Mouse (Mus musculus) limb, embryonic 14.5 days (tissue): ENCODE data around the gene Vps4b. TPM values are rescaled to one million over a fixed set of nuclear protein-coding genes. Genes with fewer than 3 reads are reported as not detected.
A peak's percentile ranks its signal among the peaks of the same experiment; 100 is the strongest.

ENCODE experiments used
- ATAC-seq: fragments of 200-750 bp; cut with Nextera tagmentation; 2 replicates; pipeline ENCODE4 v1.8.0; 2017; ENCODE audit warnings: low read depth, moderate number of reproducible peaks, moderate TSS enrichment; ENCODE audit not compliant: low FRiP score
- DNase-seq: peaks from one replicate; pipeline ENCODE4 v3.0.0-alpha.2; 2015; ENCODE audit warnings: low spot score
- H3K27ac ChIP-seq: fragments of 300-500 bp; sonication (generic); replicated peaks from 2 replicates; pipeline ENCODE4 v1.5.1; 2014; ENCODE audit warnings: low read depth, mild to moderate bottlenecking, low read length, moderate library complexity, mixed read lengths
- H3K27me3 ChIP-seq: fragments of 300-500 bp; sonication (generic); 2 replicates; pipeline ENCODE4 v1.6.1; 2014; ENCODE audit warnings: low read length, mixed read lengths; ENCODE audit not compliant: control insufficient read depth, insufficient read depth
- H3K36me3 ChIP-seq: fragments of 300-500 bp; sonication (generic); 2 replicates; pipeline ENCODE4 v1.6.1; 2014; ENCODE audit warnings: mild to moderate bottlenecking, low read length, moderate library complexity, mixed read lengths; ENCODE audit not compliant: control insufficient read depth, insufficient read depth
- H3K4me1 ChIP-seq: fragments of 300-500 bp; sonication (generic); 2 replicates; pipeline ENCODE4 v1.6.1; 2014; ENCODE audit warnings: antibody characterized with exemption, low read length, mixed read lengths; ENCODE audit not compliant: control insufficient read depth, insufficient read depth
- H3K4me2 ChIP-seq: fragments of 300-500 bp; sonication (generic); replicated peaks from 2 replicates; pipeline ENCODE4 v1.6.1; 2014; ENCODE audit warnings: low read depth, mild to moderate bottlenecking, low read length, moderate library complexity; ENCODE audit not compliant: severe bottlenecking
- H3K4me3 ChIP-seq: fragments of 300-500 bp; sonication (generic); replicated peaks from 2 replicates; pipeline ENCODE4 v1.5.1; 2014; ENCODE audit warnings: low read length
- H3K9ac ChIP-seq: fragments of 300-500 bp; sonication (generic); 2 replicates; pipeline ENCODE4 v1.6.1; 2014; ENCODE audit warnings: mild to moderate bottlenecking, low read depth, low read length, moderate library complexity; ENCODE audit not compliant: severe bottlenecking
- H3K9me3 ChIP-seq: fragments of 300-500 bp; sonication (generic); 2 replicates; pipeline ENCODE4 v1.6.1; 2016; ENCODE audit warnings: low read length; ENCODE audit not compliant: control insufficient read depth
- POLR2A ChIP-seq: fragments of 200-500 bp; IDR thresholded peaks from 2 replicates; pipeline ENCODE4 v1.8.0; 2012; ENCODE audit warnings: inconsistent platforms, mild to moderate bottlenecking, moderate library complexity, borderline replicate concordance; ENCODE audit not compliant: insufficient read depth, insufficient read length; ENCODE audit errors: extremely low read depth
- WGBS: fragments of 180-500 bp; shearing (Covaris S2); extraction: QIAGEN DNeasy Blood & Tissue Kit; methylation state at CpG from one replicate; pipeline ENCODE4 v1.1.7; 2014; 5-methylcytosine and 5-hydroxymethylcytosine counted together
- polyA plus RNA-seq, 2 experiments: library from polyadenylated mRNA; depleted of rRNA in 1 of 2; stranded (reverse) in 1 of 2; unstranded in 1 of 2; fragments of >200 nt; fragmentation: Nextera tagmentation in 1 of 2; extraction: Ambion mirVana in 1 of 2; gene quantifications; 2 replicates each; pipeline versions ENCODE4 v1.2.1 to v1.2.3; 2012 to 2014

Vps4b gene
- polyA plus RNA-seq, 2 experiments: 37.4 to 66.1 TPM

GRCm38 (mm10) chr1:106814864-106815263, 18.3 kb upstream of the Vps4b start:
- Histone ChIP-seq H3K9ac (no peak overlapping the region), H3K4me2 (no peak overlapping the region), H3K27me3 (no peaks in the 10 kb centered on the region), H3K27ac (no peak overlapping the region), H3K36me3 (no peaks in the 10 kb centered on the region), H3K9me3 (no peaks in the 10 kb centered on the region), H3K4me1 (no peaks in the 10 kb centered on the region), H3K4me3 (no peak overlapping the region)
- TF ChIP-seq POLR2A: no peak
- DNase-seq (no peak), ATAC-seq (no peak)
- 77% methylated on average over 5 of the region's 5 CpGs for WGBS

- Histone ChIP-seq H3K4me3 (no peak overlapping the region), H3K27ac (no peak overlapping the region), H3K9me3 (no peaks in the 10 kb centered on the region), H3K27me3 (no peaks in the 10 kb centered on the region), H3K4me1 (peaks cover 6% of the 10 kb centered on the region; the same call in 1 of the 2 replicates), H3K4me2 (no peak overlapping the region), H3K36me3 (no peaks in the 10 kb centered on the region), H3K9ac (no peak overlapping the region)
- no peak for TF ChIP-seq POLR2A
- no peak for DNase-seq
- no peak for ATAC-seq
- 89% methylated on average over 3 of the region's 3 CpGs for WGBS
Measured at GRCm38 (mm10) chr1:106799931-106800330, 3.4 kb upstream of the Vps4b start.

GRCm38 (mm10) chr1:106799406-106799805, 2.9 kb upstream of the Vps4b start:
- Histone ChIP-seq H3K27ac (no peak overlapping the region), H3K9ac (no peak overlapping the region), H3K36me3 (no peaks in the 10 kb centered on the region), H3K9me3 (no peaks in the 10 kb centered on the region), H3K4me1 (peaks cover 8% of the 10 kb centered on the region; the same call in 1 of the 2 replicates), H3K27me3 (no peaks in the 10 kb centered on the region), H3K4me2 (no peak overlapping the region), H3K4me3 (no peak overlapping the region)
- TF ChIP-seq POLR2A: no peak
- WGBS: 49% methylated on average over 1 of the region's 1 CpGs
- DNase-seq (no peak), ATAC-seq (no peak)

- Histone ChIP-seq H3K9ac (peak overlapping the region; percentile 97), H3K27ac (0 out of 2 replicates have a peak overlapping the region, but pooled peaks have one; percentile 93), H3K4me2 (peak overlapping the region; percentile 57), H3K36me3 (0 out of 2 replicates have a peak, but pooled peaks cover 4% of the 10 kb centered on the region), H3K4me1 (peaks cover 8% of the 10 kb centered on the region; the same call in 1 of the 2 replicates), H3K27me3 (no peaks in the 10 kb centered on the region), H3K9me3 (no peaks in the 10 kb centered on the region), H3K4me3 (peak overlapping the region; percentile 100)
- DNase-seq: no peak
- ATAC-seq: no peak
- 63% methylated on average over 7 of the region's 7 CpGs for WGBS
- TF ChIP-seq POLR2A: no peak
Measured at GRCm38 (mm10) chr1:106796987-106797779, 655 bp upstream of the Vps4b start.

- H3K27me3 ChIP-seq: no peaks in the 10 kb centered on the region
- 2% methylated on average over 49 of the region's 51 CpGs for WGBS
- H3K36me3 ChIP-seq: 0 out of 2 replicates have a peak, but pooled peaks cover 4% of the 10 kb centered on the region
- no peak for TF ChIP-seq POLR2A
- H3K4me2 ChIP-seq: peak overlapping the region; percentile 67
- peak overlapping the region; percentile 97 for H3K9ac ChIP-seq
- peak overlapping the region; percentile 100 for H3K4me3 ChIP-seq
- peak; percentile 83 for ATAC-seq
- peaks cover 8% of the 10 kb centered on the region; the same call in 1 of the 2 replicates for H3K4me1 ChIP-seq
- H3K27ac ChIP-seq: peak overlapping the region; percentile 93
- no peaks in the 10 kb centered on the region for H3K9me3 ChIP-seq
- DNase-seq: peak; percentile 23
Measured at GRCm38 (mm10) chr1:106795634-106796541, 640 bp downstream of the Vps4b start.
